Mouse (Mus musculus): Measurements from ENCODE around the gene Rnf24. TPM values are rescaled to one million over a fixed set of nuclear protein-coding genes. Genes with fewer than 3 reads are reported as not detected.

Gene Rnf24
- 16.6 TPM for polyA plus RNA-seq (2014; fragmentation: Illumina TruSeq; extraction: RNeasy Lipid Tissue Mini Kit (QIAGEN cat#74804); ENCODE audit: low read depth, low replicate concordance)

GRCm38 (mm10) chr2:131352747-131353563 is at the start of gene Rnf24:
Gene Rnf24 (minus strand): TSS chr2:131352892.

GRCm38 (mm10) chr2:131262213-131262672 is 90.4 kb downstream of the Rnf24 start, which contains the start of gene Pank2:
Gene Pank2 (plus strand): TSS chr2:131262495.

Other genes starting within 250 kb of the Rnf24 start
- 0.57 TPM for gene Hspa12b, start 225.6 kb downstream of the Rnf24 start, polyA plus RNA-seq (2014; fragmentation: Illumina TruSeq; extraction: RNeasy Lipid Tissue Mini Kit (QIAGEN cat#74804); ENCODE audit: low read depth, low replicate concordance)
- not detected for gene Gm11037, start 219.4 kb downstream of the Rnf24 start, polyA plus RNA-seq (2014; fragmentation: Illumina TruSeq; extraction: RNeasy Lipid Tissue Mini Kit (QIAGEN cat#74804); ENCODE audit: low read depth, low replicate concordance)
- gene 1700037H04Rik, start 192.8 kb downstream of the Rnf24 start, polyA plus RNA-seq (2014; fragmentation: Illumina TruSeq; extraction: RNeasy Lipid Tissue Mini Kit (QIAGEN cat#74804); ENCODE audit: low read depth, low replicate concordance): 14.9 TPM
- 2.8 TPM for gene Cenpb, start 172.8 kb downstream of the Rnf24 start, polyA plus RNA-seq (2014; fragmentation: Illumina TruSeq; extraction: RNeasy Lipid Tissue Mini Kit (QIAGEN cat#74804); ENCODE audit: low read depth, low replicate concordance)
- 0.41 TPM for gene Cdc25b, start 165.9 kb downstream of the Rnf24 start, polyA plus RNA-seq (2014; fragmentation: Illumina TruSeq; extraction: RNeasy Lipid Tissue Mini Kit (QIAGEN cat#74804); ENCODE audit: low read depth, low replicate concordance)
- gene Spef1, start 165.6 kb downstream of the Rnf24 start, polyA plus RNA-seq (2014; fragmentation: Illumina TruSeq; extraction: RNeasy Lipid Tissue Mini Kit (QIAGEN cat#74804); ENCODE audit: low read depth, low replicate concordance): 2.4 TPM
- gene Ap5s1, start 145.8 kb downstream of the Rnf24 start, polyA plus RNA-seq (2014; fragmentation: Illumina TruSeq; extraction: RNeasy Lipid Tissue Mini Kit (QIAGEN cat#74804); ENCODE audit: low read depth, low replicate concordance): 3.3 TPM
- gene Mavs, start 118.8 kb downstream of the Rnf24 start, polyA plus RNA-seq (2014; fragmentation: Illumina TruSeq; extraction: RNeasy Lipid Tissue Mini Kit (QIAGEN cat#74804); ENCODE audit: low read depth, low replicate concordance): 1.9 TPM
- 58.3 TPM for gene Pank2, start 90.4 kb downstream of the Rnf24 start, polyA plus RNA-seq (2014; fragmentation: Illumina TruSeq; extraction: RNeasy Lipid Tissue Mini Kit (QIAGEN cat#74804); ENCODE audit: low read depth, low replicate concordance)
- gene Smox, start 138.6 kb upstream of the Rnf24 start, polyA plus RNA-seq (2014; fragmentation: Illumina TruSeq; extraction: RNeasy Lipid Tissue Mini Kit (QIAGEN cat#74804); ENCODE audit: low read depth, low replicate concordance): 2.1 TPM
- gene Adra1d, start 209.4 kb upstream of the Rnf24 start, polyA plus RNA-seq (2014; fragmentation: Illumina TruSeq; extraction: RNeasy Lipid Tissue Mini Kit (QIAGEN cat#74804); ENCODE audit: low read depth, low replicate concordance): not detected

Measured in testis, adult 10 weeks (tissue).